Mouse (Mus musculus) heart, embryonic 13.5 days (tissue): Measurements from ENCODE around the gene Cdkal1. TPM values are rescaled to one million over a fixed set of nuclear protein-coding genes. Genes with fewer than 3 reads are reported as not detected.

Experiments used
- ATAC-seq: fragments of 200-750 bp; cut with Nextera tagmentation; 2 replicates; pipeline ENCODE4 v1.8.0; 2017; ENCODE audit warnings: moderate TSS enrichment; ENCODE audit not compliant: insufficient number of reproducible peaks, low FRiP score, low TSS enrichment; ENCODE audit errors: extremely low read depth
- H3K27ac ChIP-seq: fragments of 300-500 bp; sonication (generic); replicated peaks from 2 replicates; pipeline ENCODE4 v1.5.1; 2015; ENCODE audit warnings: moderate library complexity, mild to moderate bottlenecking, inconsistent platforms
- H3K27me3 ChIP-seq: fragments of 300-500 bp; sonication (generic); replicated peaks from 2 replicates; pipeline ENCODE4 v1.6.1; 2015; ENCODE audit warnings: mild to moderate bottlenecking, inconsistent platforms
- H3K36me3 ChIP-seq: fragments of 300-500 bp; sonication (generic); 2 replicates; pipeline ENCODE4 v1.6.1; 2015; ENCODE audit warnings: mild to moderate bottlenecking, inconsistent platforms
- H3K4me1 ChIP-seq: fragments of 300-500 bp; sonication (generic); 2 replicates; pipeline ENCODE4 v1.6.1; 2015; ENCODE audit warnings: inconsistent platforms
- H3K4me2 ChIP-seq: fragments of 300-500 bp; sonication (generic); 2 replicates; pipeline ENCODE4 v1.6.1; 2015; ENCODE audit warnings: inconsistent platforms, mild to moderate bottlenecking, moderate library complexity
- H3K4me3 ChIP-seq: fragments of 300-500 bp; sonication (generic); 2 replicates; pipeline ENCODE4 v1.5.1; 2015; ENCODE audit warnings: moderate library complexity, mild to moderate bottlenecking, inconsistent platforms
- H3K9ac ChIP-seq: fragments of 300-500 bp; sonication (generic); 2 replicates; pipeline ENCODE4 v1.6.1; 2015; ENCODE audit warnings: inconsistent platforms, mild to moderate bottlenecking, moderate library complexity
- H3K9me3 ChIP-seq: fragments of 300-500 bp; sonication (generic); 2 replicates; pipeline ENCODE4 v1.6.1; 2016; ENCODE audit warnings: inconsistent platforms
- WGBS: fragments of 180-500 bp; shearing (Covaris S2); methylation state at CpG from one replicate; pipeline ENCODE4 v1.1.7; 2015; ENCODE audit warnings: mixed read lengths; 5-methylcytosine and 5-hydroxymethylcytosine counted together
- polyA plus RNA-seq: library from polyadenylated mRNA; unstranded; fragments of >200 nt; fragmentation: Nextera tagmentation; extraction: Ambion mirVana; gene quantifications from 2 replicates; pipeline ENCODE4 v1.2.1, GENCODE M21; 2015

The Cdkal1 gene
- polyA plus RNA-seq, 1 experiment from 2014 or later, result 19.7 TPM

DNA sequence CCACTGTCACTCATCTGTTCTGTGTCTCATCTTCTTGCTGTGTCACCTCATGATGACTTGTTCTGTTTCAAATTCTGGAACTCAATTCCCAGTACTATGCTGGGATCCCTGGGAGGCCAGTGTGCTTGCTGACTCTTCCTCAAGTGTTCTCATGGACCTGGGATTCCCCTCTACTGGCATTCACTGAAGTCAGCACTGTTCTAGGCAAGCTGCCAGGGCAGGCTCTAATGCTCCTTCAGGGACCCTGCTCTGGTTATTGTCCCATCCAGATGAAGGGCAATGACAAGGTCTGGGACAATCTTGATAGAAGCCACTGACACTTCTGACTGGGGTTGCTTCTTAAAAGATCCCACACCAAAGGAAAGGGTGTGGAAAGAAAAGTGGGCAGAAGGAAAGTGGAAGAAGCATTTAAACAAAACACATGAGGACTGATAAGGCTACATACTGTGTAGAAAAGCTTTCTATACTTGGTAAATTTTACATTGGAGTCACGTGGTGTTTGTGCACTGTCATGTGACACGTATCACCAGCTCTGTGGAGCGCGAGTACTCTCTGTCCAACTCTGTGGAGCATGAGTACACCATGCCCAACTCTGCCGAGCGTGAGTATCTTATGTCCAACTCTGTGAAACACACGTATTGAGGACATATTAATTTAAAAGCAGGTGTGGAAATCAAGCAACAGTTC, 227.9 kb downstream of the Cdkal1 start:
- Histone ChIP-seq H3K4me2 (0 out of 2 replicates have a peak overlapping the region, but pooled peaks have one; percentile 53), H3K4me3 (no peak overlapping the region), H3K9ac (0 out of 2 replicates have a peak overlapping the region, but pooled peaks have one; percentile 38), H3K27ac (peak overlapping the region; percentile 93), H3K9me3 (no peaks in the 10 kb centered on the region), H3K4me1 (peaks cover 73% of the 10 kb centered on the region), H3K36me3 (no peaks in the 10 kb centered on the region), H3K27me3 (no peaks in the 10 kb centered on the region)
- 46% methylated on average over 7 of the region's 7 CpGs for WGBS
- peak; percentile 66; the same call in 1 of the 2 replicates for ATAC-seq

DNA sequence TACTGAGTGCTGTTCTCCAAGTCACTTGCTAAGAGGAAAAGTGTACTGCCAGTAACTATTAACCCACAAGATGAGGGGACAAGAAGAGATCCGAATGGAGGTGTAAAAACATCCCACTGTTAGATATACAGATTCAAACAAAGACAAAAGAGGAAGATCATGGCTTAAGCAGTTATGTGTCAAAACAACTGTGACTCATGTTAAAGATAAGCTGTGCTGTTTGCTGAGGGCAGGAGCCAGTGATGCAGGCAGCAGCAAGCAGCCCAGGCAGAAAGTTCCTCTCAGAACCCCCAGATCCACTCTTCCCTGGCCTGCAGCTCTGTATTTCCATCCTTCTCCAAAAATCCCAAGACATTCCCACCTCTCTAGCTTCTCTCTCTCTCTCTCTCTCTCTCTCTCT, 230.5 kb downstream of the Cdkal1 start:
- ATAC-seq, result no peak
- H3K9ac ChIP-seq, result peak overlapping the region; percentile 33; the same call in 1 of the 2 replicates
- no peak overlapping the region for H3K4me2 ChIP-seq
- H3K36me3 ChIP-seq, result no peaks in the 10 kb centered on the region
- 19% methylated on average over 1 of the region's 1 CpGs for WGBS
- no peaks in the 10 kb centered on the region for H3K27me3 ChIP-seq
- peak overlapping the region; percentile 39 for H3K27ac ChIP-seq
- H3K4me1 ChIP-seq, result peaks cover 65% of the 10 kb centered on the region
- H3K9me3 ChIP-seq, result no peaks in the 10 kb centered on the region
- no peak overlapping the region for H3K4me3 ChIP-seq

DNA sequence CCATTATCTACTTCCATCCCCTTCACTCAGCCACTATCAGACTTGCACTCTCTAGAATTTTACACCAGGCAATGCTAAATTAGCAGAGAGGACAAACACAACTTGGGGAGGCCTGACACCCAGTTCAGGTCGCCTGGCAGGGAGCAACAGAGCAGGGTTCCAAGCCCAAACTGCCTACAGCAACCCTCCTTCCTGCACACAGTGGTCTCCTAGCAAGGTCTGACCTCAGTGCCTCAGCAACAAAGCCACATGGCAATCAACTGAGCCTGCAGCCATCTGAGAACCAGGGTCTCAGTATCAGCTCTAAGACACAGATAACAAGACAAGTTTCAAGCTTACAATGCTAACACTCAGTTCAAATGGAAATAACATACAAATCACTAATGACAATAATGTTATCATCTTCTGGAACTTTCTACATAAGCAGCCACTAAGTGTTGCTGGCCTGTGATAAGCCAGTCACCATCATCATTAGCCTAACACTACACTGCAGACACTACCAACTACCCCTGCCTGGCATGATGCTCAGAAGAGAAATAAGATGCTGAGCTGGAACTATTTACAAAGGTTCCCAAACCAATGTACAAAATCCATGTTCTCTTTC, 231.7 kb downstream of the Cdkal1 start:
- no peak overlapping the region for H3K4me2 ChIP-seq
- no peaks in the 10 kb centered on the region for H3K36me3 ChIP-seq
- H3K9ac ChIP-seq, result no peak overlapping the region
- no peaks in the 10 kb centered on the region for H3K27me3 ChIP-seq
- 55% methylated on average over 1 of the region's 1 CpGs for WGBS
- no peak overlapping the region for H3K4me3 ChIP-seq
- H3K9me3 ChIP-seq, result no peaks in the 10 kb centered on the region
- H3K4me1 ChIP-seq, result peaks cover 68% of the 10 kb centered on the region
- H3K27ac ChIP-seq, result no peak overlapping the region
- ATAC-seq, result no peak

DNA sequence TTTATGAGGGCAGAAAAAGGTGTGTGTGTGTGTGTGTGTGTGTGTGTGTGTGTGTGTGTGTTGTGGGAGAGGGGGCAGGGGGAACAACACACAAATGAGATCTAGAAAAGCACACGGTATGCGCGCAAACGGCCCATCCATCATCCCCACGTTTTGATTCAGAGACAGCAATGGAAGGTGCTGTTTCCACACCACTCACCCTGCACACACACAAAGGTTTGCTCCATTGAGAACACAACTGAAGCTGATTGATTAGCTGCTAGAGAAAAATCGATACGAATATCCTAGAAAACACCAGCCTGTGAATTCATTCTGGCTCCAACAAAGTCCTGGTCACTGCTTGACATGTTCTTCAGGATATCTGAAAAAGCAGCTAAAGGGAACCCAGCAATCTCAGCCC, 233.6 kb downstream of the Cdkal1 start:
- Histone ChIP-seq H3K27ac (no peak overlapping the region), H3K4me2 (no peak overlapping the region), H3K4me1 (peaks cover 58% of the 10 kb centered on the region), H3K27me3 (no peaks in the 10 kb centered on the region), H3K36me3 (no peaks in the 10 kb centered on the region), H3K9ac (no peak overlapping the region), H3K4me3 (no peak overlapping the region), H3K9me3 (no peaks in the 10 kb centered on the region)
- WGBS, result 82% methylated on average over 7 of the region's 7 CpGs
- no peak for ATAC-seq

DNA sequence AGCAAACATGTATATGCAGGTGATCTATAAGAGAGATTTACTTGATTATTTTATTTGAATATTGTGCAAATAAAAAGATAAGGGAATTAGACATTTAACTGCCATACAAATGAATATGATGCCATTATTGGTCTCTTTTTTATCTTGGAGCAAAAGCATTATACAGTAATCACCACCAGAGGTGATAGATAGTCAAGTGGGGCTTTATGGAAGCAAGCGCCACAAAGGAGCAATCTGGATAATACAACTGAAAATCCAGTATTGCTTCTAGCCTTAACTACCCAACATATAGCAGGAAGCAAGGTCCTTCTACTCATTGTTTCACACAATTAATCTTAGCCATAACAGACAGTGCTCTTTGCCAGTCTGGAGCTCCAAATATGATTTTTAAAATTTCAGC, 234.1 kb downstream of the Cdkal1 start:
- Histone ChIP-seq H3K27me3 (no peaks in the 10 kb centered on the region), H3K9me3 (no peaks in the 10 kb centered on the region), H3K36me3 (no peaks in the 10 kb centered on the region), H3K9ac (no peak overlapping the region), H3K4me3 (no peak overlapping the region), H3K27ac (no peak overlapping the region; the same call in 1 of the 2 replicates), H3K4me1 (peaks cover 59% of the 10 kb centered on the region), H3K4me2 (no peak overlapping the region)
- no peak for ATAC-seq
- 51% methylated on average over 1 of the region's 1 CpGs for WGBS

DNA sequence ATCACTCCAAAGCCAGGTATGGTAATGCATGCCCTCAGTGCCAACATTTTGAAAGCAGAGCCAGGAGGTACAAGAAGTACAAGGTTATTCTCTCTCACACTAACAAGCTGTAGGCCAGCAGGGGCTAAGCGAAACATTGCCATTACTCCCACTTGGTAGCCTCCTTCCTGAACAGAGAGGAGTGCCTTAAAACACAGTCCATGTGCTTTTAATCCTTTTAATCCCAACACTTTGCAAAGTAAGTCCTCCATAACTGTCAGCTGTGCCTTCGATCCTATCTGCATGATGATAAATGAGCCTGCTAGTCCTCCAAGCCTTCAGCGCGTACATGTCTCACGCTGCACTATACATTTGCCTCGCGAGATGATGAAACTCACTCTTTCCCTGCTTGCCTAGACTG, 234.6 kb downstream of the Cdkal1 start:
- Histone ChIP-seq H3K4me1 (peaks cover 65% of the 10 kb centered on the region), H3K27ac (peak overlapping the region; percentile 50), H3K9ac (0 out of 2 replicates have a peak overlapping the region, but pooled peaks have one; percentile 24), H3K27me3 (no peaks in the 10 kb centered on the region), H3K36me3 (no peaks in the 10 kb centered on the region), H3K9me3 (no peaks in the 10 kb centered on the region), H3K4me2 (0 out of 2 replicates have a peak overlapping the region, but pooled peaks have one; percentile 18), H3K4me3 (no peak overlapping the region)
- no peak for ATAC-seq
- WGBS, result 36% methylated on average over 7 of the region's 7 CpGs

DNA sequence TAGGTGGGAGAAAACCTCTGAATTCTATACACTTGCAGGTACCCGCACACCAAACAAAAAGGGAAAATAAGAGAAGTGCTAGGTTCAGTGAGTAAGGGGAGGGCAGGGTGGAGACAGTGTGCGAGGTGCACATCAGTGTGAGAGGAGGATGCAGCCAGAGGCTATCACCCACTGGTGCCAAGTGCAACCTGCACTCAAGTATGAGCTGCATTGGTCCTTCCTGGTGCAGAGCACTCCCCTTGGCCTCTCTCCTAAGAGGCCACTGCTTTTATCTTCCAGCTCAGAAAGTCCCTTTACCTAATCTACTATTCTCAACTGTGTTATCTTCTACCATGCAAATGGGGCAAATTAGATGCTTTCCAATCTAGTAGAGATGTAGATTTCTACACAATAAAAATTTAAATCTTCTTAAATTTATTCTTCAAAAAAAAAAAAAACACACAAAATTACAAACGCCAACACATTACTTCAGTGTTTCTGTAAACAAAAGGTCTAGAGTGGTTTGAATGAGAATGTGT, 238.8 kb downstream of the Cdkal1 start:
- H3K36me3 ChIP-seq, result no peaks in the 10 kb centered on the region
- no peak overlapping the region for H3K27ac ChIP-seq
- no peak for ATAC-seq

DNA sequence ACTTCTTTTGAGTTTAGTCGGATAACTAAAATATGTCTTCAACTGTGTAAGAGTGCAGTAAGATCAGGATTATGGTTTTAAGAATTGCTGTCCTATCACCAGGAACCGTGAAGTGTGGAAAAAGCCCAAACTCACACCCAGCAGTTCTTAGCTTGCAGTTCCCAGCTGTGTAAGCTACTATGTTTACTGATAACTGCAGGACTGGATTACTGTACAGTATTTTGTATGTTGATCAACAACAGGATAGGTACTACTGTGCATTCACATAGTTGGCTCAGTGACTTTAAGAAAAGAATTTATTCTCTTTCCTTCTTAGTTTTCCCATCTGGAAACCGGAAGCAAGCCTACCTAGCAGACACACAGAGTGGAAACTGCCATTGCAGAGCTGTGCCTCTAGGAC, 239.5 kb downstream of the Cdkal1 start:
- ATAC-seq, result no peak
- Histone ChIP-seq H3K27ac (no peak overlapping the region), H3K36me3 (no peaks in the 10 kb centered on the region), H3K9ac (no peak overlapping the region), H3K4me3 (no peak overlapping the region), H3K4me1 (peaks cover 69% of the 10 kb centered on the region), H3K4me2 (no peak overlapping the region), H3K27me3 (no peaks in the 10 kb centered on the region), H3K9me3 (no peaks in the 10 kb centered on the region)
- 75% methylated on average over 3 of the region's 3 CpGs for WGBS

More for the DNA sequence above, 238.8 kb downstream of the Cdkal1 start:
- Histone ChIP-seq H3K9me3 (no peaks in the 10 kb centered on the region), H3K4me3 (no peak overlapping the region), H3K27me3 (no peaks in the 10 kb centered on the region), H3K4me1 (peaks cover 72% of the 10 kb centered on the region), H3K4me2 (no peak overlapping the region), H3K9ac (no peak overlapping the region)
- WGBS, result 75% methylated on average over 3 of the region's 3 CpGs

DNA sequence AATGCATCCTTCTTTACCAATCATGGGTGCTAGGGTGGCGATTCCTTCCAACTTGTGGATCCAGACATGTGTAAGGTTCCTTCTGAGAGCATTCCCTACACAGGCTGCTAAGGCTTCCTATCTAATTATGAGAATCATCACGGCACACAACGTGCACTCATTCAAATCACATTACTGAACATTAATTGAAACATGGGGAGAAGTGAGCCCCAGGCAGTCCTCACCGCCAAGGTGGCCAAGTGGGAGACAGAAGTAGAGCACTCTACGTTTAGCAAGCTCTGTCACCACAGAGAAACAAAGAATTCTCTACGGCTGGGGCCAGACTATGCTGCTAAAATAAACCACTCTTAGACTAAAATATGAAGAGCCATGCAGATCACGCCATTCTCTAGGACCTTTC, 240.4 kb downstream of the Cdkal1 start:
- H3K27ac ChIP-seq, result peak overlapping the region; percentile 36; the same call in 1 of the 2 replicates
- peaks cover 70% of the 10 kb centered on the region for H3K4me1 ChIP-seq
- H3K9ac ChIP-seq, result no peak overlapping the region
- no peak for ATAC-seq
- WGBS, result 66% methylated on average over 7 of the region's 7 CpGs
- no peaks in the 10 kb centered on the region for H3K27me3 ChIP-seq
- no peaks in the 10 kb centered on the region for H3K36me3 ChIP-seq
- H3K9me3 ChIP-seq, result no peaks in the 10 kb centered on the region
- H3K4me2 ChIP-seq, result no peak overlapping the region
- H3K4me3 ChIP-seq, result no peak overlapping the region

DNA sequence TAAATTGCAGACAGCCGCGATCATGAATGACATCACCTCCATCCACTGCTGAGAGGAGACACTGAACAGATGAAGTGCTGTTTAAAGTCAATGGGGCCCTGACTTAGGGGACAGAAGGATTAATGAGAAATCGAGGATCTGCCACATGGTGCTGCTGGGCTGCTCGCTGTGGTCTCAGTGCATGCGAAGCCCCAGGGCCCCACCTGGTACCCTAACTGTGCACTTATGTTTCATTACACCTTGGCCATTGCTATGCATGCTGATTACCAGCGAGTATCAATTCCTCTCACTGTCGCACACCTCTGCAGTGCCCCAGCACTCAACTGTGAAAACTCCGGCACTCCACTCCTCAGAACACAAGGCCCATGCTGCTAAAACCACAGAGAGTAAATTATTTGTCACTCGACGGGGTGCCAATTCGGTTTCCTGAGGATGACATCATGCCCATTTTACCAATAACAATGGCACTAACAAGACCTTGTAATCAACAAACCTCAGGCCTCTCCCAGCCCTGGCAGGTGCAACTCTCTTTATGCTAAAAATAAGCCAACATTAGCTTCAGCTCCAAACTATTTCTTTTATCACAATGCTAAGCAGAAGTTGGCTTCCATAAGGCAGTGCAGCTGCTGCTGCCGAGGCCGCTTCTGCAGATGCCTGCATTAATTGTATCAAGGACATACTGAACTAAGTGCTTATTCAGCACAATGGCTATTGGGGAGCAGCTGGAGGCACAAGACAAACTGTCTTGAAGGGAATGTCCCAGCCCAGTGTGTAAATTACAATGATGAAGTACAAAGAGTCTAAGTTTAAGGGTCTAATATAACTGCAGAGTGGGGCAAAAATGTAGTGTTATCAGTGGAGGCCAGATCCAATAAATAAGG, 245.2 kb downstream of the Cdkal1 start:
- H3K4me2 ChIP-seq, result no peak overlapping the region
- peak overlapping the region; percentile 79 for H3K27ac ChIP-seq
- H3K27me3 ChIP-seq, result no peaks in the 10 kb centered on the region
- H3K9me3 ChIP-seq, result no peaks in the 10 kb centered on the region
- H3K4me3 ChIP-seq, result no peak overlapping the region
- ATAC-seq, result no peak
- peaks cover 49% of the 10 kb centered on the region for H3K4me1 ChIP-seq
- 34% methylated on average over 13 of the region's 13 CpGs for WGBS
- no peaks in the 10 kb centered on the region for H3K36me3 ChIP-seq
- H3K9ac ChIP-seq, result peak overlapping the region; percentile 1; the same call in 1 of the 2 replicates

DNA sequence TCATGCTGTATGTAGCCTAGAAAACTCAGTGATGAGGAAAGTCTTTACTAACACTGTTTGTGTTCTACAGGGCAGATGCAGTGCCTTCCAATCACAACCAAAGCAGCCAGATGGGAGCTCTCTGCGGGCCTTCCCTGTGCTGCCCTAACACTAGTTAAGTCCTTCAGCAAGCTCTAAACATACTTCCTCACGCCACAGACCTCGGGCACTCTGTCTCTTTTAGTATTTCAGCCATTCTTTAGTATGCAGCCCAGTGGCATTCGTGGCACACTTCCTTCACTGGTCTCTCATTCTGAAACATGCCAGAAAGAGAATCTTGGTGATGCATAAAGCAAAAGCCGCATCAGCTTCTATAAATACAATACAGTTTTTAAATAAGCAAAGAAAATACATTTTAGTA, 246.0 kb downstream of the Cdkal1 start:
- H3K36me3 ChIP-seq, result no peaks in the 10 kb centered on the region
- no peaks in the 10 kb centered on the region for H3K9me3 ChIP-seq
- ATAC-seq, result no peak
- H3K4me3 ChIP-seq, result no peak overlapping the region
- no peak overlapping the region for H3K9ac ChIP-seq
- no peak overlapping the region for H3K4me2 ChIP-seq
- no peaks in the 10 kb centered on the region for H3K27me3 ChIP-seq
- peaks cover 47% of the 10 kb centered on the region for H3K4me1 ChIP-seq
- 82% methylated on average over 5 of the region's 5 CpGs for WGBS
- peak overlapping the region; percentile 32; the same call in 1 of the 2 replicates for H3K27ac ChIP-seq
